Mouse (Mus musculus) hindbrain, embryonic 10.5 days (tissue): Measurements from ENCODE around the gene Lexm. TPM values are rescaled to one million over a fixed set of nuclear protein-coding genes. Genes with fewer than 3 reads are reported as not detected.

Source experiments
- DNase-seq: peaks from one replicate; pipeline ENCODE4 v3.0.0-alpha.2; 2017; ENCODE audit warnings: low spot score
- H3K27ac ChIP-seq: fragments of 300-500 bp; sonication (generic); 2 replicates; pipeline ENCODE4 v1.5.1; 2016; ENCODE audit warnings: mild to moderate bottlenecking, moderate library complexity
- H3K27me3 ChIP-seq: fragments of 300-500 bp; sonication (generic); 2 replicates; pipeline ENCODE4 v1.6.1; 2016; ENCODE audit warnings: mild to moderate bottlenecking; ENCODE audit not compliant: poor library complexity, insufficient read depth, severe bottlenecking
- H3K36me3 ChIP-seq: fragments of 300-500 bp; sonication (generic); 2 replicates; pipeline ENCODE4 v1.6.1; 2016; ENCODE audit warnings: mild to moderate bottlenecking, moderate library complexity
- H3K4me1 ChIP-seq: fragments of 300-500 bp; sonication (generic); replicated peaks from 2 replicates; pipeline ENCODE4 v1.6.1; 2016; ENCODE audit warnings: mild to moderate bottlenecking
- H3K4me3 ChIP-seq: fragments of 300-500 bp; sonication (generic); 2 replicates; pipeline ENCODE4 v1.5.1; 2016; ENCODE audit warnings: mild to moderate bottlenecking, moderate library complexity
- H3K9me3 ChIP-seq: fragments of 300-500 bp; sonication (generic); 2 replicates; pipeline ENCODE4 v1.6.1; 2016; ENCODE audit warnings: mild to moderate bottlenecking, moderate library complexity
- WGBS: fragments of 180-500 bp; shearing (Covaris S2); methylation state at CpG from one replicate; pipeline ENCODE4 v1.1.7; 2016; 5-methylcytosine and 5-hydroxymethylcytosine counted together
- polyA plus RNA-seq: library from polyadenylated mRNA; unstranded; fragments of >200 nt; fragmentation: Nextera tagmentation; extraction: Ambion mirVana; gene quantifications from 2 replicates; pipeline ENCODE4 v1.2.1, GENCODE M21; 2016

Lexm gene
- polyA plus RNA-seq, result 0.14 and 0.25 TPM in 2 replicates

DNA sequence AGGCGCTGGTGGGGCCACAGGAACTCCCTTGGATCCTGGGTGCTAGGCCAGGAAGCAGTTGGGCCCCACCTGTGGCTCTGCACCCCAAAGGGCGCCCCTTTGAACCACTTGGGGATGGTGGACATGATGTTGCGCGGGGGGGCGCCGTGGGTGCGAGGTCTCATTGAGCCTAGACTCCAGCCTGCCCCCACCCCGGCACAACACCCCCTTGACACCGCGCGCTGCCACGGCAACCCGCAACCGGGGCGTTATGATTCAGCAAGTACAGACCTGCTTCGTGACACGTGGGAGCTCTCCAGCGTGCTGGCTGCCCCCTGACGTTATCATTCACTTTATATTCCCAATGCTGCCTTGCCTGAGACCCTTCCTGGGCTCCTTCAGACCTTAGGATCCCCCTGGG, at the start of gene Lexm:
TSS of gene Lexm (minus strand) at position 186 of the 400 bp plus-strand sequence.
- 2% methylated on average over 19 of the region's 19 CpGs for WGBS
- DNase-seq, result peak; percentile 35
- Histone ChIP-seq H3K36me3 (no peaks in the 10 kb centered on the region), H3K27me3 (peaks cover 49% of the 10 kb centered on the region), H3K4me3 (peak within 1 kb of the TSS; percentile 43), H3K27ac (peak within 1 kb of the TSS; percentile 45), H3K9me3 (no peaks in the 10 kb centered on the region), H3K4me1 (peaks cover 22% of the 10 kb centered on the region)

DNA sequence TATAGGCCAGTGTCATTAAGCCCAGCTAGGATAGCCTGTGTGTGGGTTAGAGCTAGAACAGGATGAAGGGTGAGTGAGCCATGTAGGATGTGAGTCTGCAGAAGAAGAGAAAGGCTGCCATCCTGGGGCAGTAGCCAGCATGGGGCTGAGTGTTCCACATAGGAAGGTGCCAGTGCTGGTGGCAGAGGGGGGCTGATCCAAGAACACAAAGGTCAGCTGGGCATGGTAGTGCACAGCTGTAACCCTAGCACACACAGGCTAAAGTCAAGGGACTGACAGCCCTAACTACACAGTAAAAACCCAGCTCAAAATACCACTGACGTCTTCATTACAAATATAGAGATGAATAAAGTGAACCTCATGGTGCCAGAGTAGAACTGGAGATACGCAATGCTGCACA, 49.5 kb upstream of the Lexm start:
- peaks cover 100% of the 10 kb centered on the region for H3K36me3 ChIP-seq
- H3K27me3 ChIP-seq, result no peaks in the 10 kb centered on the region
- 99% methylated on average over 2 of the region's 2 CpGs for WGBS
- H3K4me3 ChIP-seq, result no peak overlapping the region
- H3K27ac ChIP-seq, result no peak overlapping the region
- DNase-seq, result no peak
- no peaks in the 10 kb centered on the region for H3K4me1 ChIP-seq
- no peaks in the 10 kb centered on the region for H3K9me3 ChIP-seq

DNA sequence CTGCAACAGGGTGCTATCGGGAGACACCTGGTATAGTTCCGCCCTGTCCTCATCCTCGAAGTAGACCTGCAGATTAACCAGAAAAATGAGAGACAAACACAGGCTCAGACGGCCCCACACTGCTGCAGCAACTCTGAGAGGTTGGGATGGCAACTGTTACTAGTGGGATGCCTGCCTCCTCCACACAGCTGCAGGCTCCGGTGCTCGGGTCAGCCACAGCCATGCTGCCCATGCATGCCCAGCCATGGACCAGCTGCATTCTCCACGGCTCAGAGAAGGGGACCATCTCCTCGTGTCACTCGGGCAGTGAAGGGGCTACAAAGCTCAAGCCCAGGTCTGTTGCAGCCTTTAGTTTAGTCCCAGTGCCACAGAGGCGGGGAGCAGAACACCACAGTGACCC, 48.6 kb upstream of the Lexm start:
- H3K4me1 ChIP-seq, result no peaks in the 10 kb centered on the region

DNA sequence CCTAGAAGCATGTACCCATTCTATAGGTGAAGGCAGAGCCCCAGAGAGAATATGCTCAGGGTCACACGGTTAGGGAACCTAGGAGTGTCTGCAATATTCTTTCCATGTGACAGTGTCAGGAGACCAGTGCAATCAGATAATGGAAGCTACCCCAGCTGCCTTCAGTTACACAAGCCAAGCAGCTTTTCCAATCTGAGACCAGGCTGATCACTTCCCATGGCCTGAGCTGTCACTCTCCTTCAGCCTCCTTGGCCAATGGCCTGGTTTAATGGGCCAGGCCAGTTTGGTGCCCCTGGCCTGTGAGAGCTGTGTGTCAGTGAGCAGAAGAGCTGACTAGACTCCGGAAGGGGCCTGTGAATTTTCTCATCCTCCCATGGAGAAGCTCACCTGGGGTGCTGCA, 48.2 kb upstream of the Lexm start:
- H3K9me3 ChIP-seq, result no peaks in the 10 kb centered on the region
- no peak overlapping the region for H3K27ac ChIP-seq
- DNase-seq, result no peak
- H3K36me3 ChIP-seq, result peaks cover 100% of the 10 kb centered on the region
- no peaks in the 10 kb centered on the region for H3K4me1 ChIP-seq
- 98% methylated on average over 2 of the region's 2 CpGs for WGBS
- no peaks in the 10 kb centered on the region for H3K27me3 ChIP-seq
- H3K4me3 ChIP-seq, result no peak overlapping the region

More for the DNA sequence above, 48.6 kb upstream of the Lexm start:
- no peaks in the 10 kb centered on the region for H3K27me3 ChIP-seq
- no peak overlapping the region for H3K27ac ChIP-seq
- WGBS, result 94% methylated on average over 10 of the region's 10 CpGs
- H3K36me3 ChIP-seq, result peaks cover 100% of the 10 kb centered on the region
- H3K4me3 ChIP-seq, result no peak overlapping the region
- no peaks in the 10 kb centered on the region for H3K9me3 ChIP-seq
- no peak for DNase-seq

DNA sequence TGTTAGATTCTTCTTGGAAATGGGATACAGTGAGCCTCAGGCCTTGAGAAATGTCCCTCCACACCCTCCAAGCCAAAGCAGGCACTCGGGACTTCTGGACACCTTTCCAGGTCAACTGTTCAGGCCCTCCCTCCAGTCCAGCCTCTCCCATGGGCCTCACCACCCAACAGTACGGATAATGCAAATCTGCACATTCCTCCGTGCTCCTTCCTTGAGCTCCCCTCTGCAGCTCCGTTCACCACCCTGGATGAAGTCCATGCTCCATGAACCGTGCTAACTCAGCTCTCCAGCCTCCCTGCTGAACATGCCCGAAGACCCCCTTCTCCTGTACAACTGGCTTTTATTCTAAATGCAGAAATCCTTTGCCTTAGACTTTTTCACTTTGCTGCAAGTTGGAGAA, 47.7 kb upstream of the Lexm start:
- no peaks in the 10 kb centered on the region for H3K9me3 ChIP-seq
- peaks cover 100% of the 10 kb centered on the region for H3K36me3 ChIP-seq
- no peak overlapping the region for H3K4me3 ChIP-seq
- H3K27ac ChIP-seq, result no peak overlapping the region
- H3K27me3 ChIP-seq, result no peaks in the 10 kb centered on the region
- 90% methylated on average over 6 of the region's 6 CpGs for WGBS
- H3K4me1 ChIP-seq, result no peaks in the 10 kb centered on the region
- no peak for DNase-seq

DNA sequence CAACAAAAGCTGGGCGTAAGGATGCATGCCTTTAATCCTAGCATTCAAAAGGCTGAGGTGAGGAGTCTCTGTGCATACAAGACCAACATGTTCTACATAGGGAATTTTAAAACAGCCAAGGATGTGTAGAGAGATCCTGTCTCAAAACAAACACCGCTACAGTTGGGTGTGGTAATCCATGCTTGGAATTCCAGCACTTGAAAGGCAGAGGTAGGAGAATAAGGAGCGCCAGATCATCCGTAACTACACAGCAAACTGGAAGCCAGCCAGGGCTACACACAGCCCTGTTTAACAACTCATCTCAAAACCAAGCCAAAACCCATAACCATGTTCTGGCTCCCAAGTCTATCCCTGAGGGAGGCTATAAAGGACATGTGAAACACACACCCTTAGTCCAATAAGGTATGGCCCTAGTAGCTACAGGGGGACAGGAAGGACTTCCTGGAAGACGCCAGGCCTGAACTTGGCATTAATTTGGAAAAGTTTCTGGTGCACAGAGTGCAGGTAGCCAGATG, 47.0 kb upstream of the Lexm start:
- 89% methylated on average over 5 of the region's 5 CpGs for WGBS
- H3K36me3 ChIP-seq, result peaks cover 100% of the 10 kb centered on the region

GRCm38 (mm10) chr4:106655681-106656080, 38.6 kb upstream of the Lexm start:
- DNase-seq, result no peak
- WGBS, result 87% methylated on average over 10 of the region's 10 CpGs
- H3K36me3 ChIP-seq, result peaks cover 77% of the 10 kb centered on the region

More for the DNA sequence above, 47.0 kb upstream of the Lexm start:
- no peak for DNase-seq
- no peak overlapping the region for H3K4me3 ChIP-seq
- H3K9me3 ChIP-seq, result no peaks in the 10 kb centered on the region
- no peak overlapping the region for H3K27ac ChIP-seq
- H3K4me1 ChIP-seq, result no peaks in the 10 kb centered on the region
- no peaks in the 10 kb centered on the region for H3K27me3 ChIP-seq

GRCm38 (mm10) chr4:106653051-106653450, 36.0 kb upstream of the Lexm start:
- 93% methylated on average over 15 of the region's 15 CpGs for WGBS
- Histone ChIP-seq H3K36me3 (peaks cover 53% of the 10 kb centered on the region), H3K27ac (no peak overlapping the region), H3K9me3 (no peaks in the 10 kb centered on the region), H3K4me3 (no peak overlapping the region), H3K4me1 (peaks cover 11% of the 10 kb centered on the region), H3K27me3 (peaks cover 14% of the 10 kb centered on the region)
- no peak for DNase-seq

More at GRCm38 (mm10) chr4:106655681-106656080, 38.6 kb upstream of the Lexm start:
- no peaks in the 10 kb centered on the region for H3K27me3 ChIP-seq
- H3K27ac ChIP-seq, result no peak overlapping the region
- peaks cover 11% of the 10 kb centered on the region for H3K4me1 ChIP-seq
- H3K4me3 ChIP-seq, result no peak overlapping the region
- H3K9me3 ChIP-seq, result no peaks in the 10 kb centered on the region

DNA sequence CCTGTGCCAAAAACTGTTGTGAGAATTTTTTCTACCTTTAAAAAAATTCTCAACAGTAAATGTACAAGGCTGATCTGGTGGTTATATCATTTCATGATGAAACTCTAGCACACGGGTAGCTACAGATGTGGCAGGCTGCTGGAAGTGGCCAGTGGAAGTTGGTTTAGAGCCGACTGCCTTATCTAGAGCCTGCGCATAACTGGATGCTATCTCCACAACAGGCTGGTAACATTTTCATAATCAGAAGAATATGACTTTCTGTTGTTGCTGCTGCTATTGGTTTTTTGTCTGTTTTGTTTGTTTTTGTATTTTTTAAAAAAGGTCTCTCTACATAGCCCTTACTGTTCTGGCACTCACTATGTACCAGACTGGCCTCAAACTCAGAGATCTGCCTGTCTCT, 35.5 kb upstream of the Lexm start:
- Histone ChIP-seq H3K36me3 (peaks cover 48% of the 10 kb centered on the region), H3K27ac (no peak overlapping the region), H3K4me3 (no peak overlapping the region), H3K4me1 (peaks cover 11% of the 10 kb centered on the region), H3K27me3 (peaks cover 19% of the 10 kb centered on the region), H3K9me3 (no peaks in the 10 kb centered on the region)
- 94% methylated on average over 3 of the region's 3 CpGs for WGBS
- no peak for DNase-seq

GRCm38 (mm10) chr4:106650833-106651527, 33.9 kb upstream of the Lexm start, which contains the start of gene Pars2:
Pars2 (plus strand) TSS chr4:106651069.
- Histone ChIP-seq H3K9me3 (no peaks in the 10 kb centered on the region), H3K27me3 (peaks cover 31% of the 10 kb centered on the region), H3K4me1 (peaks cover 11% of the 10 kb centered on the region), H3K36me3 (peaks cover 32% of the 10 kb centered on the region), H3K27ac (peak within 1 kb of the TSS; percentile 84), H3K4me3 (peak within 1 kb of the TSS; percentile 68)
- peak; percentile 98 for DNase-seq
- 3% methylated on average over 40 of the region's 40 CpGs for WGBS

DNA sequence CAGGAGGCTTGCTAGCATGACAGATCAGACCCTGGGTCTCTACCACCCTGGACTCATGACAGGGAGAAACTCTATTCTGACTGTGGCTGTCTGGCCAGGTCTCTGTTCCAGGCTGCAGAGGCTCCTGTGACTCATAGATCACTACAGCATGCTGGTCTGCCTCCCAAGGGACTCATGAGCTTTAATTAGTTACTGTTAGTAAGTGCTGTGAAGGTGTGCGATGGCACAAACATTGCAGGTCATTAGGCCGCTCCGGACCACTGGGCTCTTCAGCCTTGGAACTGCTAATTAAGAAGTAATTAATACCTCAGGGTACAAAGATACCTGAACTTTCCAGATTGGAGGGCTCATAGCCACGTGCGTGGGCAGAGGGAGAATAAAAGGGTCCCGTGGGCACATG, 30.1 kb upstream of the Lexm start:
- no peak overlapping the region for H3K27ac ChIP-seq

DNA sequence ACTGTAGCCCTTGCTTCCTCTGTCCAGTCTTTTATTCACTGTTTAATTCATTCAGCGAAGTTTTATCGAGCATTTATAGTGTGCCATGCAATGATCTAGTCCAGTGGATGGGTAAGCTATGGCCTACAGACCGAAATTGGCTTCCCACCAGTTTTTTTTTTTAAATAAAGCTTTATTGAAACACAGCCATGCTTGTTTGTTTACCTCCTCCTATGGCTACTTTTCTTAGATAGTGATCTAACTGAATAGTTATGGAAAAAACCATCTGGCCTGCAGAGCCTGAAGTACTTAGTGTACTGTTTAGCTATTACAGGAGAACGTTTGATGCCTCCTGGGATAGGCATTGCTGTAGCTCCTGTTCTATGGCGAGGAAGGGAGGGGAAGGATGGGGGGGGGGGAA, 28.8 kb upstream of the Lexm start:
- H3K27ac ChIP-seq, result no peak overlapping the region
- DNase-seq, result no peak
- no peaks in the 10 kb centered on the region for H3K36me3 ChIP-seq
- WGBS, result 69% methylated on average over 5 of the region's 5 CpGs
- H3K27me3 ChIP-seq, result peaks cover 31% of the 10 kb centered on the region
- H3K4me3 ChIP-seq, result no peak overlapping the region
- no peaks in the 10 kb centered on the region for H3K4me1 ChIP-seq
- no peaks in the 10 kb centered on the region for H3K9me3 ChIP-seq

More for the DNA sequence above, 30.1 kb upstream of the Lexm start:
- no peak overlapping the region for H3K4me3 ChIP-seq
- no peaks in the 10 kb centered on the region for H3K9me3 ChIP-seq
- no peak for DNase-seq
- no peaks in the 10 kb centered on the region for H3K36me3 ChIP-seq
- WGBS, result 86% methylated on average over 6 of the region's 6 CpGs
- peaks cover 10% of the 10 kb centered on the region for H3K4me1 ChIP-seq
- H3K27me3 ChIP-seq, result peaks cover 31% of the 10 kb centered on the region

DNA sequence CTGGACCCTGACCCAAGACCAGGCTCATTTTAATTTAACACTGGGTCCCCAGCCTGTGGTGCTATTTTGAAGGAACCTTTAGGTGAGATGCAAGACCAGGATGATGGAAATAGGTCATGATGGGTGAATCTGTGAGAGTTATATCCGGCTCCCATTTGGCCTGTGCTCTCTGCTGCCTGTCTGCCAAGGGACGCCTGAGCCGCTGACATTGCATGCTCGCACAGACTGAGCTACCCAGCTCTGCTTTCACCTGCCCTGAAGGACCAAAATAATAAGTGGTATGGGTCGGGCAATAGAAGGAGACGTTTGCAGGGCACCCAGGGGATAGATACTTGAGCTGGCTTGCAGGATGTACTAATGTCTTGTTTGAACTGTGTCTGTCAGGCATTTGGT, 27.2 kb upstream of the Lexm start:
- H3K27me3 ChIP-seq, result peaks cover 28% of the 10 kb centered on the region
- H3K36me3 ChIP-seq, result no peaks in the 10 kb centered on the region
- no peak for DNase-seq
- no peak overlapping the region for H3K27ac ChIP-seq
- WGBS, result 75% methylated on average over 6 of the region's 6 CpGs
- no peaks in the 10 kb centered on the region for H3K9me3 ChIP-seq
- H3K4me3 ChIP-seq, result no peak overlapping the region
- no peaks in the 10 kb centered on the region for H3K4me1 ChIP-seq
